Mouse (Mus musculus) central nervous system, embryonic 14 days (tissue): ENCODE results near the gene Tril. TPM values are rescaled to one million over a fixed set of nuclear protein-coding genes. Genes with fewer than 3 reads are reported as not detected.

ENCODE experiments used
- polyA plus RNA-seq: library from polyadenylated mRNA; depleted of rRNA; stranded (reverse); fragments of >200 nt; gene quantifications from 2 replicates; pipeline ENCODE4 v1.2.3, GENCODE M21; 2012; rRNA removed

Tril gene
- 6.5 and 13.9 TPM in 2 replicates for polyA plus RNA-seq

DNA sequence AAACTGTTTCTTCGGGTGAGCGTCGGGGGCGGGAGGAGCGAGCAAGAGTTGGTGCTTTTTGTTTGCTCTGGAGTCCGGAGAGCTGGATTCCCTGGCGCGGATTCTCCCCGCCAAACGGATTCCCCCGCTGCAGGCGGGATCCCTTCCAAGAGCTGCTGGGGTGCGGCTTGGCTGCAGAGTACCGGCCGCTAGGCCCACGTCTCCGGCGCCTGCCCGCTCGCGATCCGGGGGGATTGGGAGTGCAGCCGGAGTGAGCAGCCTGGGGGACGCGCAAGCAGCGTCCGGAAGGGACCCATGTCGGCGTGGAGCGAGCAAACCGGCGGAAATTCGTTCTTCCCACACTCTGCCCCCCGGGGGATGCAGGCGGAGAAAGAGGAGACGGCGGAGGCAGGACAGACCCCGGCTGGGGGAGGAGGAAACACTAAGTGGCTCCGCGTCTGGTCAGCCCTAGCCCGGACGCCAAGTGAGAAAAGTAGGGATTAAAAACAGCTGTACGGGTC lies at the start of gene Tril:
TSS of gene Tril (minus strand) at position 345 of the 500 bp plus-strand sequence.

Other genes starting within 250 kb of the Tril start
- 0.06 TPM in 2 replicates for gene Cpvl, start 157.8 kb upstream of the Tril start, polyA plus RNA-seq
- 29.6 and 33.6 TPM in 2 replicates for gene Chn2, start 218.7 kb upstream of the Tril start, polyA plus RNA-seq